ENCODE assay signal across 11 mouse cellular contexts in genomic region chr5:74200481-74200880, GRCm38 (mm10). TPM values are rescaled to one million over a fixed set of nuclear protein-coding genes. Genes with fewer than 3 reads are reported as not detected.
DNase-seq lines count a peak whose midpoint lies in the region; ATAC-seq and TF ChIP-seq lines count a peak whose summit lies in the region.
"Had no signal": no experiment of that assay in that cellular context is flagged by ENCODE, and none has a peak within 500 bp of the region (broad histone marks: within the 10 kb centered on the region; RNA-seq: fewer than 3 reads in every experiment).

No protein-coding gene starts in this region.

- DNase-seq in lung, adult 2 months: no peak
- no peak for DNase-seq in embryonic facial prominence, embryonic 10.5 days (ENCODE audit: low spot score)
- DNase-seq in thymus, postnatal 14 days: peak; percentile 72
- no peak for DNase-seq in cerebellum, postnatal 25 days
- DNase-seq in adrenal gland, adult 18-20 months (ENCODE audit: low spot score in 2 of 2): no peak
- DNase-seq: adrenal gland, adult 2 months; kidney, postnatal 25 days; lung, postnatal 14 days had no signal

- no peak overlapping the region for H3K4me2 ChIP-seq in lung, embryonic 15.5 days
- H3K4me2 ChIP-seq in limb, embryonic 12.5 days: peak overlapping the region; percentile 70

- ATAC-seq in lung, embryonic 15.5 days (ENCODE audit: borderline replicate concordance, extremely low read depth, low FRiP score, low TSS enrichment): no peak
- ATAC-seq in limb, embryonic 12.5 days (ENCODE audit: insufficient number of reproducible peaks, insufficient read depth, low FRiP score, low TSS enrichment, low read depth): no peak
- ATAC-seq: hindbrain, embryonic 16.5 days had no signal

- H3K27ac ChIP-seq in lung, embryonic 15.5 days: peak overlapping the region; percentile 38
- peak overlapping the region; percentile 80 for H3K27ac ChIP-seq in embryonic facial prominence, embryonic 10.5 days (replicated peaks)
- H3K27ac ChIP-seq in limb, embryonic 12.5 days: peak overlapping the region; percentile 93

- H3K9ac ChIP-seq in lung, embryonic 15.5 days: no peak overlapping the region
- no peak overlapping the region for H3K9ac ChIP-seq in limb, embryonic 12.5 days (replicated peaks)

- no peak for TF ChIP-seq POLR2A in lung, adult 2 months (IDR thresholded peaks at IDR 0.05; ENCODE audit: borderline replicate concordance, extremely low read depth, low read depth, low read length)

- H3K36me3 ChIP-seq in lung, embryonic 15.5 days: peaks cover 29% of the 10 kb centered on the region; the same call in 1 of the 2 replicates
- peaks cover 51% of the 10 kb centered on the region for H3K36me3 ChIP-seq in embryonic facial prominence, embryonic 10.5 days (replicated peaks)
- H3K36me3 ChIP-seq in limb, embryonic 12.5 days: peaks cover 45% of the 10 kb centered on the region

- no peaks in the 10 kb centered on the region for H3K9me3 ChIP-seq in lung, embryonic 15.5 days
- peaks cover 4% of the 10 kb centered on the region for H3K9me3 ChIP-seq in embryonic facial prominence, embryonic 10.5 days
- no peaks in the 10 kb centered on the region for H3K9me3 ChIP-seq in limb, embryonic 12.5 days

- TF ChIP-seq CTCF in lung, adult 2 months (IDR thresholded peaks at IDR 0.05; ENCODE audit: insufficient read depth, low read length): no peak

- H3K4me3 ChIP-seq in lung, embryonic 15.5 days: no peak overlapping the region
- H3K4me3 ChIP-seq in lung, adult 2 months (replicated peaks; ENCODE audit: extremely low read depth, low read depth, low read length): no peak overlapping the region
- H3K4me3 ChIP-seq in embryonic facial prominence, embryonic 10.5 days: no peak overlapping the region
- H3K4me3 ChIP-seq in limb, embryonic 12.5 days (replicated peaks): 0 out of 2 replicates have a peak overlapping the region, but pooled peaks have one; percentile 3

- no peaks in the 10 kb centered on the region for H3K27me3 ChIP-seq in lung, embryonic 15.5 days
- no peaks in the 10 kb centered on the region for H3K27me3 ChIP-seq in embryonic facial prominence, embryonic 10.5 days (replicated peaks; ENCODE audit: low read depth, poor library complexity, severe bottlenecking)
- H3K27me3 ChIP-seq in limb, embryonic 12.5 days: no peaks in the 10 kb centered on the region

- H3K4me1 ChIP-seq in lung, embryonic 15.5 days: peaks cover 41% of the 10 kb centered on the region
- peaks cover 3% of the 10 kb centered on the region for H3K4me1 ChIP-seq in lung, adult 2 months (ENCODE audit: control insufficient read depth, insufficient read depth, low read length)
- H3K4me1 ChIP-seq in embryonic facial prominence, embryonic 10.5 days: peaks cover 69% of the 10 kb centered on the region
- peaks cover 82% of the 10 kb centered on the region for H3K4me1 ChIP-seq in limb, embryonic 12.5 days (replicated peaks)

- 67% methylated on average over 8 of the region's 8 CpGs for WGBS in lung, embryonic 15.5 days
- 69% methylated on average over 8 of the region's 8 CpGs for WGBS in lung, adult 2 months
- 88% methylated on average over 8 of the region's 8 CpGs for WGBS in embryonic facial prominence, embryonic 10.5 days
- WGBS in limb, embryonic 12.5 days: 76% methylated on average over 8 of the region's 8 CpGs

RNA-seq across cellular contexts. Expression of gene Rasl11b, which starts 5.4 kb away (rescaled TPM):
- polyA plus RNA-seq in lung, embryonic 15.5 days (2015; fragmentation: Nextera tagmentation; extraction: Ambion mirVana): 150 and 154 TPM in 2 replicates
- polyA plus RNA-seq in lung, adult 2 months (2012; rRNA removed): 32.3 and 37.9 TPM in 2 replicates
- polyA plus RNA-seq in embryonic facial prominence, embryonic 10.5 days (2016; fragmentation: Nextera tagmentation; extraction: Ambion mirVana): 46.3 and 58.0 TPM in 2 replicates
- polyA plus RNA-seq in limb, embryonic 12.5 days (2016; fragmentation: Nextera tagmentation; extraction: Ambion mirVana): 156 and 176 TPM in 2 replicates
- 10 to 100 TPM; 20.2 to 23.0 TPM for total RNA-seq in adrenal gland, adult 18-20 months (2021)

Comparison
In these comparisons a context has a peak if more than half of its experiments do, and no peak if none do; other contexts are left out.
1. H3K27ac ChIP-seq: peak in every context shown above with its lines; median percentile 93 in limb, embryonic 12.5 days; 80 in embryonic facial prominence, embryonic 10.5 days; 38 in lung, embryonic 15.5 days.